Mouse (Mus musculus): ENCODE measurements around the gene Ndufa10. TPM values are rescaled to one million over a fixed set of nuclear protein-coding genes. Genes with fewer than 3 reads are reported as not detected.

Gene Ndufa10
- polyA plus RNA-seq, 1 experiment = 4.0 TPM

DNA sequence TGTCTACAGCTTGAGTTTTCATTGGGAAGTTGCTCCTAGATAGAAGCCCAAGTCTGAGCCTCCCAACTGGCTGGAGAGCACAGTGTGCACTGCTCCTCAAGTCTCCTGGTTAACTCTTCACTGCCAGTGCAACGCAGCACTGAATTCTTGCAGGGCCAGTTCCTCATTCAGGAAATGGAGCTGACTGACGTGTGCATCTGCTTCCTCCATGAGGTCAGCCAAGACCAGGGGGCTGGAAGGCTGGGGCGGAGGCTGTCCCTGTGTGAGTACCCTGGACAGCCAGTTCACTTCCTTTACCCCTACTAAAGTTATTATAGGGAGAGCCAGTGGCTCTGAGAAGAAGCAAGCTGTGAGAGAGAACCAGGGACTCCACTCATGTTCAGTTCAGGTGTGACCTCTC is 79.4 kb downstream of the Ndufa10 start:
- TF ChIP-seq GATA1 (IDR thresholded peaks at IDR 0.05; ENCODE audit: low read length) = no peak
- TF ChIP-seq TAL1 (IDR thresholded peaks at IDR 0.05; ENCODE audit: low read length) = no peak
- no peaks in the 10 kb centered on the region for H3K9me3 ChIP-seq (ENCODE audit: control insufficient read depth, low read length)
- H3K36me3 ChIP-seq (ENCODE audit: control insufficient read depth) = no peaks in the 10 kb centered on the region
- no peak overlapping the region for H3K4me3 ChIP-seq (replicated peaks)
- H3K27me3 ChIP-seq (ENCODE audit: control insufficient read depth) = no peaks in the 10 kb centered on the region
- no peaks in the 10 kb centered on the region for H3K4me1 ChIP-seq (ENCODE audit: control insufficient read depth)

DNA sequence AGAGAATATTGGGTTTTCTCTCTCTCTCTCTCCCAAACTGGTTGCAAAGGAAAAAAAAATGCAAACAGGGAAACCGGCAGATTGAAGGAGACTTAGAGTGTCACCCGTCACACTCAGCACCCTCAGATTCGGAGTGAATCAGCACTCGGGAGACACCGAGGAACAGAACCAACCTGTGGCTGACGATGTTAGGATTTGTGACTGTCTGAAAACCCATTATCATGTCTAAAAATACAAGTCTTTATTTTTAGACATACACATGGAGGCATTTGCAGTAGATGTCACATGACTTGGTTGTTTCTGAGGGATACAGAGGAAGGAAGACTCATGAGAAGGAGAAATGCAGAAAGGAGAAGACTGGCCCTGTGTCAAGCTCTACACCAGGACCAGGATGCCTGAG is 80.5 kb downstream of the Ndufa10 start:
- Histone ChIP-seq H3K27me3 (ENCODE audit: control insufficient read depth) (no peaks in the 10 kb centered on the region), H3K9me3 (ENCODE audit: control insufficient read depth, low read length) (no peaks in the 10 kb centered on the region), H3K4me1 (ENCODE audit: control insufficient read depth) (no peaks in the 10 kb centered on the region), H3K36me3 (ENCODE audit: control insufficient read depth) (no peaks in the 10 kb centered on the region), H3K4me3 (replicated peaks) (no peak overlapping the region)
- TF ChIP-seq TAL1 (IDR thresholded peaks at IDR 0.05; ENCODE audit: low read length) = no peak
- TF ChIP-seq GATA1 (IDR thresholded peaks at IDR 0.05; ENCODE audit: low read length) = no peak

Other genes with a start within 250 kb of the Ndufa10 start
- not detected in 2 replicates for gene Olfr1416, start 11.3 kb upstream of the Ndufa10 start, polyA plus RNA-seq (2012)
- not detected in 2 replicates for gene Olfr1415, start 22.2 kb upstream of the Ndufa10 start, polyA plus RNA-seq (2012)
- gene Olfr1414, start 44.8 kb upstream of the Ndufa10 start, polyA plus RNA-seq (2012) = not detected in 2 replicates
- gene Olfr1413, start 97.5 kb upstream of the Ndufa10 start, polyA plus RNA-seq (2012) = not detected in 2 replicates
- gene Olfr1412, start 111.9 kb upstream of the Ndufa10 start, polyA plus RNA-seq (2012) = not detected in 2 replicates
- not detected in 2 replicates for gene Olfr1411, start 120.6 kb upstream of the Ndufa10 start, polyA plus RNA-seq (2012)
- gene Olfr1410, start 131.9 kb upstream of the Ndufa10 start, polyA plus RNA-seq (2012) = 0.01 TPM in 1 of 2 replicates, not detected in the other
- gene Olfr12, start 143.9 kb upstream of the Ndufa10 start, polyA plus RNA-seq (2012) = not detected in 2 replicates
- gene Cops9, start 168.1 kb upstream of the Ndufa10 start, polyA plus RNA-seq (2012) = 5.1 and 9.4 TPM in 2 replicates
- 0.07 TPM in 1 of 2 replicates, not detected in the other for gene Otos, start 175.0 kb upstream of the Ndufa10 start, polyA plus RNA-seq (2012)

Measured in erythroblast, embryonic 14.5 days (primary cell).